Mouse (Mus musculus): ENCODE measurements around the gene Arfgef3. TPM values are rescaled to one million over a fixed set of nuclear protein-coding genes. Genes with fewer than 3 reads are reported as not detected.
A peak's percentile ranks its signal among the peaks of the same experiment; 100 is the strongest.

Arfgef3 gene
- 7.9 and 8.2 TPM in 2 replicates for polyA plus RNA-seq (2015; fragmentation: Nextera tagmentation; extraction: Ambion mirVana)

DNA sequence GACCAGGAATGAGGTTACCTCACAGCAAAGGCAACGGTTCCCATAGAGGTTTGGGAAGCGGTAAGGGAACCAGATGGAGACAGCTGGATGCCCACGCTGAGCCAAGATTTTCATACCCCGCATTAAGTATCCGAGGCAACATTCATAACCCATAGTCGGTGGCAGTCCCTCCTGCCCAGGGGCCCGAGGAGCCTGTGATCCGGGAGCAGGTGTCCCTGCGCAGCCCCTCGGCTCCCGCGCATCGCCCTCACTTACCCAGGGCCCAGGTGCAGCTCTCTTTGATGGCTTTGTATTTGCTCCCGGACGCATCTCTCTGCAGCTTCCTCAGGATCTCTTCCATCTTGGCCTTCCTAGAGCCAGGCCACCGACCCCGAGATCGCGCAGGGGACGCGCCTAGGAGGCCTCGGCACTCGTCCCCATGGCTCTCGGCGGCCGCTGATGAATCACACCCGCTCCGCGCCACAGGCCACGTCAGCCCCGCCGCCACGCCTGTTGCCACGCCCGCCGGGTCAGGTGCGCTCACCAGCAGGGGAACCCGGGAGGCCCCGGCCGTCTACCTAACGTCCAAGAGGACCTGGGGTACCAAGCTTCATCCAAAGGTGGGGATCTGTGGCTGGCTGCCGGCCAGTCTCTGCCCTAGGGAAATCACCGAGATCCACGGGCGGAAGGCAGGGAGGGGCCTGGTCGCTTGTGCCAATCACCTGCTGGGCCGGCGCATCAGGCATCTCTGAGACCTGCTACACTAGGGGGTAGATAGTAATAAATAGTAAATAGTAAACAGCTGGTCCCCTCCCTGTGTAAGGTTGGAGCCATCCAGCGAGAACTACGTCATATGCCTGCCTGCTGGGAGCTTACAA lies at the start of gene Arfgef3:
Gene Arfgef3, minus strand, starts transcription at position 664 of the 857 bp plus-strand sequence.
- Histone ChIP-seq H3K4me1 (ENCODE audit: control insufficient read depth, insufficient read depth, low read length) (peaks cover 15% of the 10 kb centered on the region), H3K36me3 (ENCODE audit: control insufficient read depth, insufficient read depth, low read length) (no peaks in the 10 kb centered on the region), H3K4me3 (ENCODE audit: low read depth, low read length) (peak within 1 kb of the TSS; percentile 67), H3K27ac (ENCODE audit: low read length) (peak within 1 kb of the TSS; percentile 93), H3K9ac (ENCODE audit: low read depth, low read length) (peak within 1 kb of the TSS; percentile 86), H3K4me2 (ENCODE audit: low read length) (peak within 1 kb of the TSS; percentile 63), H3K9me3 (replicated peaks; ENCODE audit: control insufficient read depth, low read length, poor library complexity, severe bottlenecking) (no peaks in the 10 kb centered on the region), H3K27me3 (ENCODE audit: control insufficient read depth, insufficient read depth, low read depth, low read length) (no peaks in the 10 kb centered on the region)
- WGBS: under 1% methylated on average over 50 of the region's 50 CpGs
- peak; percentile 93 for ATAC-seq

DNA sequence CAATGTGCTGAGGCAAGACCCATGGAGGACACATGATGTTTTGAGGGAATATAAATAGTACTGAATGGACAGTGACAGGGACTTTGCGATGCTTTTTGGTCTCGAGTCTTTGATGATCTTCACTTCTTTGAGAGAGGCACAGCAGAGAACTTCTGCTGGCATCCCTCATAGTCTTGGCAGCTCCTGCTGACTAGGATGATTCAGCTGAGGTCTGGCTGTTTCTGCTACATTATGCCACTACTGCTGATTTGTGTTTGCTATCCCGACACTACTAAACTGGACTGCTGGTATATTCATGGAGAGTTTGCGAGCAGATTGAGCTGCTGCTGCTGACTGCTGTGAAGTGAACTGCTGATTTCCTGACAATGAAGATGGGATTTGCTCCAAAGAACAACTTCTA lies 46.3 kb upstream of the Arfgef3 start:
- H3K27ac ChIP-seq (ENCODE audit: low read length): no peak overlapping the region
- no peak for ATAC-seq
- no peaks in the 10 kb centered on the region for H3K4me1 ChIP-seq (ENCODE audit: control insufficient read depth, insufficient read depth, low read length)
- no peak overlapping the region for H3K4me3 ChIP-seq (ENCODE audit: low read depth, low read length)
- H3K9ac ChIP-seq (ENCODE audit: low read depth, low read length): no peak overlapping the region
- 93% methylated on average over 4 of the region's 4 CpGs for WGBS
- no peak overlapping the region for H3K4me2 ChIP-seq (ENCODE audit: low read length)
- H3K27me3 ChIP-seq (ENCODE audit: control insufficient read depth, insufficient read depth, low read depth, low read length): no peaks in the 10 kb centered on the region
- H3K9me3 ChIP-seq (replicated peaks; ENCODE audit: control insufficient read depth, low read length, poor library complexity, severe bottlenecking): no peaks in the 10 kb centered on the region
- no peaks in the 10 kb centered on the region for H3K36me3 ChIP-seq (ENCODE audit: control insufficient read depth, insufficient read depth, low read length)

DNA sequence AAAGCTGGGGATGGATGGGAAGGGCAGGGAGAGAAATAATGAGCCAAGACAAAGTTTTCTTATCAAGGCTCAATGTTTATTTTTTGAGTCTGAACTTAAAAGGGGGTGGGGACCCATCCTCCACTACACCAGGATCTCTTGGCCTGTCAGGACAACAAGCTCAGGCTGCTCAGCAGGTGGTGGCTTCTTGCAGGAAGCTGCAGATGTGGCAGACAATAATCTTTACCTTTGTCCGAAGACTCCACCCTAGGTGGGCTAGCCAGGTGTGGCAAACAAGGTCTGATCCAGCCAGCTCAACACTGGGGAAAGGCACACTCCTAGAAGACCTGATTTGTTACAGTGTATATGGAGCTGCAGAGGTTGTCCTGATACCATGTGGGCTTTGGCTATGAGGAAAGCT lies 44.9 kb upstream of the Arfgef3 start:
- no peaks in the 10 kb centered on the region for H3K4me1 ChIP-seq (ENCODE audit: control insufficient read depth, insufficient read depth, low read length)
- no peak for ATAC-seq
- H3K36me3 ChIP-seq (ENCODE audit: control insufficient read depth, insufficient read depth, low read length): no peaks in the 10 kb centered on the region
- H3K27ac ChIP-seq (ENCODE audit: low read length): no peak overlapping the region
- no peaks in the 10 kb centered on the region for H3K9me3 ChIP-seq (replicated peaks; ENCODE audit: control insufficient read depth, low read length, poor library complexity, severe bottlenecking)
- WGBS: 61% methylated on average over 1 of the region's 1 CpGs
- H3K4me3 ChIP-seq (ENCODE audit: low read depth, low read length): no peak overlapping the region
- H3K9ac ChIP-seq (ENCODE audit: low read depth, low read length): no peak overlapping the region
- no peaks in the 10 kb centered on the region for H3K27me3 ChIP-seq (ENCODE audit: control insufficient read depth, insufficient read depth, low read depth, low read length)
- no peak overlapping the region for H3K4me2 ChIP-seq (ENCODE audit: low read length)

DNA sequence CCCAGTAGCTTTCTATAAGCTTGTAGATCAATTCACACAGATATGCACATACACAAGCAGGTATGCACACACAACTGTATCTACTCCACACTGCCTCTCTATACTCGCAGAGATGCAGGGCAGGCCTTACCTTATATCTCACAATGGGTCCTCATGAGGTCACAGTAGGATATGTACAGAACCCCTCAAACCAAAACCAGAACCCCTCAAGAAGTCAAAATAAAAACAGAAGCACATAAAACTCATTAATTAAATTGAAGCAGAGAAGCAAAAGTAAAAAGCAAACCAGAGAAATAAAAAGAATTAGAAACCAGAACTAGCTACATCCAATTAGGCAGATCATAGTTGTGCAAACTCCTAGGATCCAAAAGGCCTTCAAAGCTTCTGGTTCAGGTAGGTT lies 42.9 kb upstream of the Arfgef3 start, which contains the start of gene Gm4922:
Gene Gm4922, minus strand, starts transcription at position 101 of the 400 bp plus-strand sequence.
- Histone ChIP-seq H3K27me3 (ENCODE audit: control insufficient read depth, insufficient read depth, low read depth, low read length) (no peaks in the 10 kb centered on the region), H3K4me2 (ENCODE audit: low read length) (no peak within 1 kb of the TSS), H3K27ac (ENCODE audit: low read length) (no peak within 1 kb of the TSS), H3K9me3 (replicated peaks; ENCODE audit: control insufficient read depth, low read length, poor library complexity, severe bottlenecking) (no peaks in the 10 kb centered on the region), H3K4me3 (ENCODE audit: low read depth, low read length) (no peak within 1 kb of the TSS), H3K9ac (ENCODE audit: low read depth, low read length) (no peak within 1 kb of the TSS), H3K36me3 (ENCODE audit: control insufficient read depth, insufficient read depth, low read length) (no peaks in the 10 kb centered on the region), H3K4me1 (ENCODE audit: control insufficient read depth, insufficient read depth, low read length) (no peaks in the 10 kb centered on the region)
- ATAC-seq: no peak
- WGBS: 100% methylated on average over 1 of the region's 1 CpGs

DNA sequence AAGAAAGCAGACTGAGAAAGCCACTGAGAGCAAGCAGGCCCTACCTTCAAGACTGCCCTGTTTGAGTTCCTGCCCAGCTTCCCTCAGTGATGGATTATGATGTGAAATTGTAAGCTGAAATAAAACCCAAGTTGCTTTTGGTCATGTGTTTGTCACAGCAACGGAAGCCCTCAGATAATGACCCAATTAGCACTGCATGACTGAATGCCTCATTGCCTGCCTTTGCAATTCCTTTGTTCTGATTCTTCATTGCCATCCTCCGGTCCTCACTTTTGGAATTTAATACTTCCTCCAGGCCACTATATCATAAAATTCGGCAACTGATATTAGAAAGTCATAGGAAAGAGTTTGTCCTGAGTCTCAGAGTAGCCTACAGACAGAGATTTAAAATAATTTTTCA lies 33.8 kb upstream of the Arfgef3 start:
- Histone ChIP-seq H3K4me1 (ENCODE audit: control insufficient read depth, insufficient read depth, low read length) (no peaks in the 10 kb centered on the region), H3K9me3 (replicated peaks; ENCODE audit: control insufficient read depth, low read length, poor library complexity, severe bottlenecking) (no peaks in the 10 kb centered on the region), H3K4me3 (ENCODE audit: low read depth, low read length) (no peak overlapping the region), H3K27ac (ENCODE audit: low read length) (no peak overlapping the region), H3K9ac (ENCODE audit: low read depth, low read length) (no peak overlapping the region), H3K27me3 (ENCODE audit: control insufficient read depth, insufficient read depth, low read depth, low read length) (no peaks in the 10 kb centered on the region), H3K36me3 (ENCODE audit: control insufficient read depth, insufficient read depth, low read length) (no peaks in the 10 kb centered on the region), H3K4me2 (ENCODE audit: low read length) (no peak overlapping the region)
- ATAC-seq: no peak
- 55% methylated on average over 3 of the region's 3 CpGs for WGBS

DNA sequence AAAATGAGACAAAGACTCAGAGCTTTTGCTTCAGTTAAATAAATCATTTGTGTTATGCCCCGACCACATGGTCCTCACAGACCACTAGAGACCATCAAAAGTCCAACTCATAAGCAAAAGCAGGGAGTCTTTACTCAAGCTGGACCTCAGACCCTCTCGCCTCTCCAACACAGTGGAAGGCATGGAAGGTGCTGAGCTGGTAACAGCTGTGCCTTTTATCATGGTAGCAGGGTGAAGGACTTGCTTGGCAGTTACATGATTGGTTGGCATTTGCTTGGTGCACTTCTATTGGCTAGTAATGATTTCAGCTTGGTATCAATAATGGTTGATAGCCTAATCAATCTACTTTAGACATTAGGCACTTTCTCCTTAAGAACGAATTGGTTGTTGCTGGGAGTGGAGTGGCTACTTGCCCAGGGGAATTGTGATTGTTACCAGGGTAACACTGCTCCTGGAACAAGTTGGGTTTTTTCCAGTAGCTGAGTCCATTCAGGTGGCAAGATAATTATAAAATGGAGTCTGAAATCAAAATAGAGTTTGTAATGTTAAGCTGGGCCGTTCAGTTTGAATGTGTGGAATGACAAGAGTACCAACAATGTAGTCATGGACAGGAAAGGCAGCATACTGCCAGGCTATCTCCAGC lies 28.9 kb upstream of the Arfgef3 start:
- no peak overlapping the region for H3K4me3 ChIP-seq (ENCODE audit: low read depth, low read length)
- 69% methylated on average over 4 of the region's 4 CpGs for WGBS
- no peak overlapping the region for H3K9ac ChIP-seq (ENCODE audit: low read depth, low read length)
- ATAC-seq: no peak
- H3K36me3 ChIP-seq (ENCODE audit: control insufficient read depth, insufficient read depth, low read length): no peaks in the 10 kb centered on the region
- H3K9me3 ChIP-seq (replicated peaks; ENCODE audit: control insufficient read depth, low read length, poor library complexity, severe bottlenecking): no peaks in the 10 kb centered on the region
- no peak overlapping the region for H3K27ac ChIP-seq (ENCODE audit: low read length)
- no peaks in the 10 kb centered on the region for H3K27me3 ChIP-seq (ENCODE audit: control insufficient read depth, insufficient read depth, low read depth, low read length)
- H3K4me2 ChIP-seq (ENCODE audit: low read length): no peak overlapping the region
- H3K4me1 ChIP-seq (ENCODE audit: control insufficient read depth, insufficient read depth, low read length): no peaks in the 10 kb centered on the region

DNA sequence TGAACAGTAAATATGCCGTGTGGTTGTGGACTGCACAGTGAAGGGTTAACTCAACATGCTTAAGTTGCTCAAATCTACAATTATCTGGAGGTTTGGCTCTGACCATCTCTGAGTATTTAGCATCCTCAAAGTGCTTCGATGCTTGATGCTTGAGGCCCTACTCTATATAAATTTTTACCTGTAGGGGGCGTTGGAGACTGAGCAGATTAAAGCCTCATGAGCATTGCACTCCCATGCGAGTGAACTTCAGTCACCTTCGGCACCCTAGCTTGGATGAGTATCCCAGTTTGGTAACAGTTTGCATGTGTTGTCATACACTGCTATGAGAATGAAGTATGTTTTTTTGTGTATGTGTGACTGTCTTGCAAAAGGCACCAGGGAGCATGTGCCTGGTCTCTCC lies 26.2 kb upstream of the Arfgef3 start:
- Histone ChIP-seq H3K36me3 (ENCODE audit: control insufficient read depth, insufficient read depth, low read length) (no peaks in the 10 kb centered on the region), H3K9me3 (replicated peaks; ENCODE audit: control insufficient read depth, low read length, poor library complexity, severe bottlenecking) (no peaks in the 10 kb centered on the region; the same call in 1 of the 2 replicates), H3K4me1 (ENCODE audit: control insufficient read depth, insufficient read depth, low read length) (no peaks in the 10 kb centered on the region), H3K4me3 (ENCODE audit: low read depth, low read length) (no peak overlapping the region), H3K9ac (ENCODE audit: low read depth, low read length) (no peak overlapping the region), H3K27ac (ENCODE audit: low read length) (no peak overlapping the region), H3K4me2 (ENCODE audit: low read length) (no peak overlapping the region), H3K27me3 (ENCODE audit: control insufficient read depth, insufficient read depth, low read depth, low read length) (no peaks in the 10 kb centered on the region)
- no peak for ATAC-seq
- 59% methylated on average over 5 of the region's 5 CpGs for WGBS

DNA sequence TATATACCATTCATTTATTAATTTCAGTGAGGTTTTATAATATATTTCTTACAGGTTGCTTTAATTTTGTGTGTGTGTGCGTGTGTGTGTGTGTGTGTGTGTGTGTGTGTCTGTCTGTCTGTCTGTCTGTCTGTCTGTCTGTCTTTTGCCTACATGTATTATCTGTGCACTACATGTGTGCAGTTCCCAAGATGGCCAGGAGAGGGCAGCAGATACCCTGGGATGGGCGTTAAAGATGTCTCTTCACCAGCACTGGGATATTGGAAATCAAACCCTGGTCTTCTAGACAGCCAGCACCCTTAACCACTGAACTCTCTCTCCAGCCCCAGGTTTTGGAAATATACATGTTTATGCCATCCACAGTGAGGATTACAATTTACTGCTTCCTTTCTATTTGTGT lies 16.5 kb upstream of the Arfgef3 start:
- 32% methylated on average over 2 of the region's 2 CpGs for WGBS

DNA sequence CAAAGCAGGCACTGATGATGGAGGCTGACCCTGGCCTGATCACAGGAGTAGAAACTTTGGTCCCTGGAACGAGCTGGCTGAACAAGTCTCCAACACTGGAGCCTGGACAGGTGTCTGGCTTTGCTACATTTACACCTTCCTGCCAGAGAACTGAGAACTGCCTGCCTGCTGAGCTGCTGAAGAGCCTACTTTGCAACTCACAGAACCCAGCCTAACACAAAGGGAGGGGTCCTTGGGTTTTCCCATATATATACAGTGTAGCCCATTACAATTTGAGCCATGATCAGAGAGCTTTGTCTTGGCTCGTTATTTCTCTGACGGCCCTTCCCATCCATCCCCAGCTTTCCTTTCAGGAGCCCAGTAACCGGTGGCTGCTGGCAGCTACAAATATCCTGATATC lies 6.3 kb upstream of the Arfgef3 start:
- H3K27ac ChIP-seq (ENCODE audit: low read length): no peak overlapping the region
- H3K4me1 ChIP-seq (ENCODE audit: control insufficient read depth, insufficient read depth, low read length): no peaks in the 10 kb centered on the region
- no peaks in the 10 kb centered on the region for H3K36me3 ChIP-seq (ENCODE audit: control insufficient read depth, insufficient read depth, low read length)
- H3K9ac ChIP-seq (ENCODE audit: low read depth, low read length): no peak overlapping the region
- no peak overlapping the region for H3K4me2 ChIP-seq (ENCODE audit: low read length)
- WGBS: 84% methylated on average over 4 of the region's 4 CpGs
- H3K9me3 ChIP-seq (replicated peaks; ENCODE audit: control insufficient read depth, low read length, poor library complexity, severe bottlenecking): no peaks in the 10 kb centered on the region
- no peak overlapping the region for H3K4me3 ChIP-seq (ENCODE audit: low read depth, low read length)
- ATAC-seq: no peak
- H3K27me3 ChIP-seq (ENCODE audit: control insufficient read depth, insufficient read depth, low read depth, low read length): no peaks in the 10 kb centered on the region

More for the DNA sequence above, 16.5 kb upstream of the Arfgef3 start:
- H3K27me3 ChIP-seq (ENCODE audit: control insufficient read depth, insufficient read depth, low read depth, low read length): no peaks in the 10 kb centered on the region
- no peak overlapping the region for H3K4me2 ChIP-seq (ENCODE audit: low read length)
- no peak overlapping the region for H3K9ac ChIP-seq (ENCODE audit: low read depth, low read length)
- no peaks in the 10 kb centered on the region for H3K36me3 ChIP-seq (ENCODE audit: control insufficient read depth, insufficient read depth, low read length)
- no peaks in the 10 kb centered on the region for H3K4me1 ChIP-seq (ENCODE audit: control insufficient read depth, insufficient read depth, low read length)
- no peak overlapping the region for H3K4me3 ChIP-seq (ENCODE audit: low read depth, low read length)
- H3K27ac ChIP-seq (ENCODE audit: low read length): no peak overlapping the region
- no peaks in the 10 kb centered on the region for H3K9me3 ChIP-seq (replicated peaks; ENCODE audit: control insufficient read depth, low read length, poor library complexity, severe bottlenecking)
- ATAC-seq: no peak
